Mouse (Mus musculus): ENCODE measurements around the gene Rrh.

GRCm38 (mm10) chr3:129863698-129864097, 41.3 kb upstream of the Rrh start:
- TF ChIP-seq POLR2A (IDR thresholded peaks at IDR 0.05; ENCODE audit: insufficient read depth, low read depth, low read length) (no peak), CTCF (IDR thresholded peaks at IDR 0.05; ENCODE audit: insufficient read depth, low read depth, low read length) (no peak)

Measured in olfactory bulb, adult 2 months (tissue).